Mouse (Mus musculus) stomach, embryonic 16.5 days (tissue): Measurements from ENCODE around the gene Epha1. TPM values are rescaled to one million over a fixed set of nuclear protein-coding genes. Genes with fewer than 3 reads are reported as not detected.

Experiments used
- ATAC-seq: fragments of 200-750 bp; cut with Nextera tagmentation; 2 replicates; pipeline ENCODE4 v1.8.0; 2017; ENCODE audit warnings: moderate number of reproducible peaks, moderate TSS enrichment; ENCODE audit not compliant: insufficient read depth, low FRiP score
- H3K27ac ChIP-seq: fragments of 300-500 bp; sonication (generic); 2 replicates; pipeline ENCODE4 v1.5.1; 2014; ENCODE audit warnings: low read length
- H3K27me3 ChIP-seq: fragments of 300-500 bp; sonication (generic); 2 replicates; pipeline ENCODE4 v1.6.1; 2014; ENCODE audit warnings: low read length, control low read depth, mixed read lengths; ENCODE audit not compliant: control insufficient read depth, insufficient read depth
- H3K36me3 ChIP-seq: fragments of 300-500 bp; sonication (generic); 2 replicates; pipeline ENCODE4 v1.6.1; 2014; ENCODE audit warnings: low read length; ENCODE audit not compliant: control insufficient read depth, insufficient read depth
- H3K4me1 ChIP-seq: fragments of 300-500 bp; sonication (generic); 2 replicates; pipeline ENCODE4 v1.6.1; 2014; ENCODE audit warnings: low read length, control low read depth, mixed read lengths; ENCODE audit not compliant: control insufficient read depth, insufficient read depth
- H3K4me2 ChIP-seq: fragments of 300-500 bp; sonication (generic); 2 replicates; pipeline ENCODE4 v1.6.1; 2014; ENCODE audit warnings: low read depth, low read length, mixed read lengths
- H3K4me3 ChIP-seq: fragments of 300-500 bp; sonication (generic); replicated peaks from 2 replicates; pipeline ENCODE4 v1.5.1; 2014; ENCODE audit warnings: mild to moderate bottlenecking, low read length
- H3K9ac ChIP-seq: fragments of 300-500 bp; sonication (generic); 2 replicates; pipeline ENCODE4 v1.6.1; 2014; ENCODE audit warnings: low read length
- H3K9me3 ChIP-seq: fragments of 300-500 bp; sonication (generic); replicated peaks from 2 replicates; pipeline ENCODE4 v1.6.1; 2016; ENCODE audit warnings: low read length, control low read depth; ENCODE audit not compliant: control insufficient read depth
- WGBS: fragments of 180-500 bp; shearing (Covaris S2); extraction: QIAGEN DNeasy Blood & Tissue Kit; methylation state at CpG from one replicate; pipeline ENCODE4 v1.1.7; 2014; 5-methylcytosine and 5-hydroxymethylcytosine counted together
- polyA plus RNA-seq: library from polyadenylated mRNA; unstranded; fragments of >200 nt; fragmentation: Nextera tagmentation; extraction: Ambion mirVana; gene quantifications from 2 replicates; pipeline ENCODE4 v1.2.1, GENCODE M21; 2015

Gene Epha1
- polyA plus RNA-seq, 1 experiment from 2014 or later: 25.5 TPM

GRCm38 (mm10) chr6:42343361-42344120, 29.5 kb downstream of the Epha1 start:
- Histone ChIP-seq H3K4me2 (no peak overlapping the region), H3K9me3 (no peaks in the 10 kb centered on the region), H3K9ac (no peak overlapping the region), H3K36me3 (no peaks in the 10 kb centered on the region), H3K27me3 (no peaks in the 10 kb centered on the region), H3K4me3 (no peak overlapping the region), H3K27ac (no peak overlapping the region), H3K4me1 (peaks cover 1% of the 10 kb centered on the region; the same call in 1 of the 2 replicates)
- WGBS: 73% methylated on average over 9 of the region's 9 CpGs
- no peak for ATAC-seq

- Histone ChIP-seq H3K4me1 (no peaks in the 10 kb centered on the region), H3K9me3 (no peaks in the 10 kb centered on the region), H3K4me3 (no peak overlapping the region), H3K36me3 (no peaks in the 10 kb centered on the region), H3K27me3 (no peaks in the 10 kb centered on the region), H3K4me2 (no peak overlapping the region), H3K9ac (no peak overlapping the region), H3K27ac (no peak overlapping the region)
- 56% methylated on average over 1 of the region's 1 CpGs for WGBS
- ATAC-seq: no peak
Measured at GRCm38 (mm10) chr6:42342171-42342570, 30.9 kb downstream of the Epha1 start.

GRCm38 (mm10) chr6:42339981-42340380, 33.1 kb downstream of the Epha1 start:
- Histone ChIP-seq H3K4me1 (no peaks in the 10 kb centered on the region), H3K9me3 (no peaks in the 10 kb centered on the region), H3K36me3 (no peaks in the 10 kb centered on the region), H3K9ac (no peak overlapping the region), H3K27ac (no peak overlapping the region), H3K27me3 (no peaks in the 10 kb centered on the region), H3K4me2 (no peak overlapping the region), H3K4me3 (no peak overlapping the region)
- no peak for ATAC-seq
- 74% methylated on average over 5 of the region's 5 CpGs for WGBS

GRCm38 (mm10) chr6:42339189-42339588, 33.9 kb downstream of the Epha1 start:
- Histone ChIP-seq H3K4me2 (no peak overlapping the region), H3K27ac (no peak overlapping the region), H3K36me3 (no peaks in the 10 kb centered on the region), H3K4me3 (no peak overlapping the region), H3K9ac (no peak overlapping the region), H3K4me1 (no peaks in the 10 kb centered on the region), H3K27me3 (no peaks in the 10 kb centered on the region), H3K9me3 (no peaks in the 10 kb centered on the region)
- ATAC-seq: no peak
- WGBS: 84% methylated on average over 2 of the region's 2 CpGs

- Histone ChIP-seq H3K4me1 (no peaks in the 10 kb centered on the region), H3K9me3 (no peaks in the 10 kb centered on the region), H3K27me3 (no peaks in the 10 kb centered on the region), H3K9ac (no peak overlapping the region), H3K27ac (no peak overlapping the region), H3K4me3 (no peak overlapping the region), H3K4me2 (no peak overlapping the region), H3K36me3 (no peaks in the 10 kb centered on the region)
- no peak for ATAC-seq
- WGBS: 91% methylated on average over 3 of the region's 3 CpGs
Measured at GRCm38 (mm10) chr6:42330946-42331345, 42.1 kb downstream of the Epha1 start.

- 70% methylated on average over 3 of the region's 3 CpGs for WGBS
Measured at GRCm38 (mm10) chr6:42330216-42330615, 42.9 kb downstream of the Epha1 start.

GRCm38 (mm10) chr6:42328757-42329156, 44.3 kb downstream of the Epha1 start:
- no peak overlapping the region for H3K9ac ChIP-seq
- H3K36me3 ChIP-seq: no peaks in the 10 kb centered on the region
- H3K4me2 ChIP-seq: no peak overlapping the region
- peaks cover 9% of the 10 kb centered on the region for H3K27me3 ChIP-seq
- H3K27ac ChIP-seq: no peak overlapping the region
- no peak for ATAC-seq
- peaks cover 3% of the 10 kb centered on the region for H3K4me1 ChIP-seq
- 77% methylated on average over 3 of the region's 3 CpGs for WGBS
- H3K4me3 ChIP-seq: no peak overlapping the region
- no peaks in the 10 kb centered on the region for H3K9me3 ChIP-seq

More at GRCm38 (mm10) chr6:42330216-42330615, 42.9 kb downstream of the Epha1 start:
- Histone ChIP-seq H3K27ac (no peak overlapping the region), H3K4me2 (no peak overlapping the region), H3K36me3 (no peaks in the 10 kb centered on the region), H3K4me1 (no peaks in the 10 kb centered on the region), H3K27me3 (0 out of 2 replicates have a peak, but pooled peaks cover 3% of the 10 kb centered on the region), H3K9ac (no peak overlapping the region), H3K4me3 (no peak overlapping the region), H3K9me3 (no peaks in the 10 kb centered on the region)
- no peak for ATAC-seq

GRCm38 (mm10) chr6:42326509-42326908, 46.6 kb downstream of the Epha1 start:
- Histone ChIP-seq H3K9ac (no peak overlapping the region), H3K4me3 (no peak overlapping the region), H3K4me2 (no peak overlapping the region), H3K4me1 (peaks cover 7% of the 10 kb centered on the region), H3K27ac (no peak overlapping the region), H3K27me3 (peaks cover 22% of the 10 kb centered on the region), H3K9me3 (no peaks in the 10 kb centered on the region), H3K36me3 (no peaks in the 10 kb centered on the region)
- ATAC-seq: no peak
- 85% methylated on average over 3 of the region's 3 CpGs for WGBS

- Histone ChIP-seq H3K27ac (no peak overlapping the region), H3K36me3 (no peaks in the 10 kb centered on the region), H3K4me1 (peaks cover 7% of the 10 kb centered on the region), H3K27me3 (peaks cover 27% of the 10 kb centered on the region), H3K9ac (peak overlapping the region; percentile 56; the same call in 1 of the 2 replicates), H3K4me3 (peak overlapping the region; percentile 60), H3K4me2 (peak overlapping the region; percentile 96), H3K9me3 (no peaks in the 10 kb centered on the region)
- no peak for ATAC-seq
- WGBS: 6% methylated on average over 7 of the region's 7 CpGs
Measured at GRCm38 (mm10) chr6:42325268-42325609, 47.8 kb downstream of the Epha1 start.
